Mouse (Mus musculus) kidney, adult 18-20 months (tissue): ENCODE data around the gene Tent5c.
A peak's percentile ranks its signal among the peaks of the same experiment; 100 is the strongest.

ENCODE experiments used
- DNase-seq: peaks from one replicate; pipeline ENCODE4 v3.0.0; 2021

Tent5c gene

DNA sequence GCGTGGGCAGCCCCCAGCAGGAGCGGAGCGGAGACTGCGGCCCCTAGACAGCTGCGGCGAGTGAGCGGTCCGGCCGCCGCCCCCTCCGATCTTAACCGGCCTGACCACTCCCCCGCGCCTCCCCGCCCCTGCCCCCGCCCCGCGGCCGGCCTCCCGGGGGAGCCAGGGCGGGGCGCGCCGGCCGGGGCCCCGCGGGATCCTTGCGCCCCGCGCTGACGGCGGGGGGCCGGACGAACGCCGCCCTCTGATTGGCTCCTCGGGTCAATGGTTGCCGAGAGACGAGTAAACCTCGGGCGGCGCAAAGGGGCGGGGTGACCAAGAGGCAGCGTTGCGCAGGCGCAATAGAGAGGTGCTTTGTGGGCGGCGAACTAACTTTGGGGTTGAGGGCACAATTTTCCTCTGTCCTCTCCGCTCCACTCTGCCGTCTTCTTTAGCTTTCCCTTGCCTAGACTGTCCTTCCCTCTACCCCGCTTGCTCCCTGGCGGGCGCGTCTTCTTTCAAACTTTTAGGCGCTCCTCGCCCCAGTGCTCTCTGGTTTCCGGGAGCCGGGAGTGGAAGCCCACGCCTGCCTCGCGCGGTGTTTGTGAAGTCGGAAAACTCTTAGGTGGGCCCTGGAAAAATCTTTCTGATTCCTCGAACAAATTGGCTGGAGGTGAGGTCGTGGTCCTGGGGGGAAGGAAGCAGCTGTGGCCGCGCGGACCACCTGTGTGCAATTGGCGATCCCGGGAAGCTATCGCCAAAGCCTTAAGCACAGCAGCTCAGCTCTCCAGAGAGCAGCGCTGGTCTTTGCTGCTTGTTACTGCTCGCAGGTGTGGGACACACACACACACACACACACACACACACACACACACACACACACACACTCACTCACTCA, at the start of gene Tent5c:
TSS of gene Tent5c (minus strand) at position 192 of the 877 bp plus-strand sequence.
- peak; percentile 97 for DNase-seq

DNA sequence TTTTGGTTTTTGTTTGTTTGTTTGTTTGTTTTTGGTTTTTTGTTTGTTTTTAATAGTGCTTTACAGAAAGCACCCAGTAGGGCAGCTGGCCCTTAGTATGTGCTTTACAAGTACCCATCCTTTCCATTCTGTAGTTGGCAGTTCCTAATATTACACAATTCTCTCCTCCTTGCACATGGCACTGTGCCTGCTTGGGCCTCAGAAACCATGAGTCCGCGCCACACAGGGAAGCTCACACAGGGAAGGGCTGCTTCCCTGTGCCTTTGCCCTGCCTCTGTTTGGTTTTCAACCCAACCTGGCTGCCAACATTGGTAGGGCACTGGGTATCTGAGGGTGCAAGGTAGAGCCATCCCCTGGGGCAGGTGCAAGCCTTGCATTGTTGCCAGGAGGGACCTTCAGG, 47.6 kb upstream of the Tent5c start:
- no peak for DNase-seq

GRCm38 (mm10) chr3:100535902-100536301, 46.8 kb upstream of the Tent5c start:
- DNase-seq, result no peak

GRCm38 (mm10) chr3:100535298-100535697, 46.2 kb upstream of the Tent5c start:
- DNase-seq, result no peak

- DNase-seq, result no peak
These were observed 45.3 kb upstream of the Tent5c start for GRCm38 (mm10) chr3:100534394-100534793.

- no peak for DNase-seq
These were observed 44.3 kb upstream of the Tent5c start for GRCm38 (mm10) chr3:100533429-100533828.

DNA sequence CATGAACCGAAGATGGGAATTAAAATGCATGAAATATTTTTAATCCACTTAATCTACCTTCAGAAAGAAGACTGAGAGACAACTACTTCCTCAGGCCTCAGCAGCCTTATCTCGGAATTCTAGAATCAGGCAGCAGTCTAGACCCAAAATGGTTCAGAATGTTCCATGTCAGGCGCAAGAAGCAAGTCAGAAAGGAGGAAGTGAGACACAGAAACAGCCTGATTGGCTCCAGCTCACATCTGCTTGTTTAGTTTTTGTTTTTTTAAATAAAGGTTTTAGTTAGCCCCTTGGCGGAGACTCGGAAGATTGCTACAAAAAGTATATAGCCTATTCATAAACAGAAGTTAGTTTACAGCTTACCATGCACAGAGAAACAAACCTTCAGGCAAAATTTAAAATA, 41.8 kb upstream of the Tent5c start:
- no peak for DNase-seq

DNA sequence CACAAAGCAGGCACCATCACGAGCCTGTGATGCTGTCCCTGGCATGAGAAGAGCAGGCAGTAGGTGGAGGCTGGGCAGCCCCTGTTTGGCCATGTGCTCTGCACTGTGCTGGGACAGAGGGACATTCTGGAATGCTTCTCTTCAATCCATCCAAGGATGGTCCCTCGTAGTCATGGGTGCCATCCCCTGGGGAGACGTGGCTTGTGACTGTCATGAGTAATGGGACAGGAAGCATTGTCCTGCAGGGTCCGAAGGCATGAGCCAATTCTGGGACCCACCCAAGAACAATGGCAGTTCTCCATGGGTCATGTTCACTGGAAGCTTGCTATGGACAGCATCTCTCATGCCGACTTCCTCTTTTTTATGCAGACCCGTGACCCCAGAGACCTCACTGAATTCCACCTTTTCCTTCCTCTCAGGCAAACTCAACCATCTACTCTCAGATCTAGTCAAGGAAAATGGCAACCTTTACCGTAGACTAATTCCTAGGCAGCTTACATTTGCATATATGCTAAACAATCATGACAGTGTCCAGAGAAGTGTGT, 41.2 kb upstream of the Tent5c start:
- no peak for DNase-seq

DNA sequence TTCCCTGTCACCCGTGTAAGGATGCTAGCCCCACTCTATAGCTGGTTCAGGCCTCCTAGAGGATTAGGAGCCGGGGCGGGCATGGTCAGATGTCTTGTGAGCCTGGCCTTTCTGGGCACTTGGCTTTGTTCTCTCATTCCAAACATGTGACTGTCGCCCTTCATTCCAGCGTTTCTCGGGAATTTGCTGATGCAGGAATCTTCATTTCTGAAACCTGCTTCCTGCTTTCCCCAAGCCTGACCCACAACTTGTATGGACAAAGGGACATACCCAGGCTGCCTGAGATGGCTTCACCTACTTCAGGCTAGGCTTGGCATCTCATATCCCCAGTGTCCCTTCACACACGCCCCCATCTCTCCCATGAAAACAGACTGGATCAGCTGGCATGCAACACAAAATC, 33.5 kb upstream of the Tent5c start:
- peak; percentile 21 for DNase-seq

DNA sequence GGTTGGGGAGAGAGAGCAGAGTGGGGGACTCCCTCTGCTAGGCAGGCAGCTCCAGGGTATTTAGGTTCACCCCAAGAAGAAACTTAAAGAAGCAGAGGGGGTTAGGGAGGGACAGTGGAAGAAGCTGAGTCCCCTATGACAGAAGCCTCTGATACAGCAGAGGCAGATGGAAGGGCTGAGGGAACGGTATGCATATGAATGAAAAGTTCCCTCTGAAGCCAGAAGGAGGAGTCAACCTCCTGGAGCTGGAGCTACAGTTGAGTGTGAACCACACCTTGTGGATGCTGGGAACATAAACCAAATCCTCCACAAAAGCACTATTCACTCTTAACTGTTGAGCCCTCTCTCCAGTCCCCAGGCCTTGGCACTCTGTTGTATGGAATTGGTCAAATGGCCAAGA, 32.5 kb upstream of the Tent5c start:
- no peak for DNase-seq

- no peak for DNase-seq
These were observed 26.6 kb upstream of the Tent5c start for GRCm38 (mm10) chr3:100515754-100516141.

DNA sequence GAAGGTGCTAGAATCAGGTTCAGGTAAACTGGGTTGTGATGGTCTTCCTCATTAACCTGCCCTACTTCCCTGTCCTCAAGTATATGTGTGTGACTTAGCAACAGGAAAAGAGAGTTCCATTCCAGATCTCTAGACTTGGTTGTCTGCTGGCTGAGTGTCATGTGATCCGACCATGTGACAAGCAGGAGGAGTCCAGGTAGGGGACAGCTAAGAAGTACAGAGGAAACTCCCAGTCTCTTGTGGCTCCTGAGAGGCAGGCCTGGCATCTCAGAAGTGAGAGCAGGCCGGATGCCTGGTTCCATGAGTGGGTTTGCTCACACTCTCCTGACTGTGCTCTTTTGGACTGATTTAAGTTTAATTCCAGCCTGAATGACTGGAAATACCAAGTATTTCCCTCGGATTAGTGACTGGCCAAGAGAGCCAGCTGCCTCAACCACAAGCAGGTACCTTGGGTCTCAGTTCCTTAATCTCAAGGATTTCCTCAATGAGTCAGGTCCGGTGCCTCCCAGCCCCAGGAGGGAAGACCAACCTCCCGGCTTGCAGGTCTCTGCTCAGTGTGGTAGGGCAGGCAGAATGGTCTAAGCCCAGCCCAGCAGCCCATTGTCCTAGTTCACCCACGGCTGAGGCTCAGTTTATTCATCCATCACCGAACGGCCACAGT, 26.1 kb upstream of the Tent5c start:
- no peak for DNase-seq

- DNase-seq, result no peak
These were observed 18.1 kb upstream of the Tent5c start for GRCm38 (mm10) chr3:100507174-100507573.

DNA sequence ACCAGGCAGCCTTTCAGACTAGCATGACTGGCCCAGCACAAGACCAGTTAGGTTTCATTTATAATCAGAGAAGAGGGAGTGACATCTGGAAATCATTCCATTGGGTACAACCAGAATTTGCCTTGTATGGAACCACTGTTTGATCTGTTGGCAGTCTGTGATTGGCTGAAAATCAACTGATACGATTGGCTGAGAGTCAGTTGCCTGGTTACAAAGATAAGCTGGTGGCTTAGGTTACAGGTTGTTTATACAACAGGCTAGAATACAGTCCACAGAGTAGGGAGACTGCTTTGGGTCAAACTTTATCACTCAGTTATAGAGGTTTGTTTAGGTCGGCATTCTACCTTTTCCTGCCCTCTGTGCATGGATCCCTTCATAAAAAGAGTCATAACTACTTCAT, 17.6 kb upstream of the Tent5c start:
- no peak for DNase-seq

DNA sequence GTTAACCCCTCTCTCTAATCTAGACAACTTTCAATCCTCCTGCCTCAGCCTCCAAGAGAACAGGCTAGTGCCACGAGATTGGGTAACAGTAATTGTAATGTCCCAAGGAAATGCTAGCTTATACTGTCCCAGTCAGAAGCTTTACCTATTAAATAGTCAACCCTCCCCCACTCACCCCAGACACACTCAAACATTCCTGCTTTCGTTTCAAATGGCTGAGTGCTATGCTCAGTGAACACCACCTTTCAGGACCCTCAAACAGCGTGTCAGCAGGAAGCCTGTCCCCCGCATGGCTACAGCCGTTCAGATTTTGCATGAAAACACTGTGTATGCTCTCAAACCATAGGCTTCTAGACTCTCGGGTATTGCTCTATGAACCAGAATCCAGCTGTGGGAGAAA, 14.8 kb upstream of the Tent5c start:
- no peak for DNase-seq

GRCm38 (mm10) chr3:100502516-100502915, 13.4 kb upstream of the Tent5c start:
- no peak for DNase-seq

GRCm38 (mm10) chr3:100501899-100502298, 12.8 kb upstream of the Tent5c start:
- no peak for DNase-seq

DNA sequence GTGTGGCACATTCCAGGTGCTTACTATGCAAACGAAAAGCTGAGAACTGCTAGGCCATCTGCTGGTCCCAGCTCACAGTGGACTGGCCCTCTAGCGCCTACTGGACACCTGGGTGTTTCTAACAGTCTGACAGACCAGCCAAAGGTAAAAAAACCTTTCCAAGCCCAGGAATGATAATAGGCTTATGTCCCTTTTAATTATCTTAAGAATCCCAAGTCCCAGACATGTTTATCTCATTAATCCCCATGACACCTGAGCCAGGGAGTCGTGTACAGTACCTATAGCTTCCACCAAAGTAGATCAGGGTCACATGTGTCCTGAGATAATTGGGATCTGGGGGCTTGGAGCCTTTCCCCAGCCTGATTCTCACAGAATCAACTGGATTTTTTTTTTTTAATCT, 7.0 kb upstream of the Tent5c start:
- no peak for DNase-seq

- DNase-seq, result no peak
These were observed 6.3 kb upstream of the Tent5c start for GRCm38 (mm10) chr3:100495456-100495855.

DNA sequence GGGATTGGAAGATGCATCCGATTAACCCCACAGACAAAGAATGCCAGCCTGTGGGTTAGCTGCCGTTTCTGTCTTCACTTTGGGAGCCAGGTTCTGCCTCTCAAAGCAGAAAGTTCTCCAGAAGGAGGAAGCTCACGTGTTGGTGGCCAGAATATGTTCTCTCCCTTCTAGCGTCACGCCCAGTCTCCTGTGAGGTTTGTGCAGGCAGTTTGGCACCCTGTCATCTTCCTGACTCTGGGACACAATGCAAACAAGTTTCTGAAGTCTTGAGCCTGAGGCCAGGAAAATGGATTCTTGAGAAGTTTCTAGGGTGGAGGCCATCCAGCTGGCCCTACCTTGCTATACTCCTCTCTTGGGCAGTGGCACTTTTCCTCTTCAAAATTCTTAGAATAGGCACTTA, 5.8 kb upstream of the Tent5c start:
- DNase-seq, result no peak

DNA sequence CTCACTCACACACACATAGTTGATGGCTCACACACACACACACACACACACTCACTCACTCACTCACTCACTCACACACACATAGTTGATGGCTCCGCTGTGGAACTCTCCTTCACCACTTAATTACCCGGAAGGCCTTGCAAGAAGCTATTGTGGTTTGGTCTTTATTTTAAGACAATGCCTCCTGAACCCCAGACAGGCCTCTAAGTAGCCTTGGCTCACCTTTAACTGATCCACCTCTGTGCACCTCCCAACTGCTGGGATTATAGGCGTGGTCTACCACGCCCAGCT, 831 bp upstream of the Tent5c start:
- DNase-seq, result no peak

DNA sequence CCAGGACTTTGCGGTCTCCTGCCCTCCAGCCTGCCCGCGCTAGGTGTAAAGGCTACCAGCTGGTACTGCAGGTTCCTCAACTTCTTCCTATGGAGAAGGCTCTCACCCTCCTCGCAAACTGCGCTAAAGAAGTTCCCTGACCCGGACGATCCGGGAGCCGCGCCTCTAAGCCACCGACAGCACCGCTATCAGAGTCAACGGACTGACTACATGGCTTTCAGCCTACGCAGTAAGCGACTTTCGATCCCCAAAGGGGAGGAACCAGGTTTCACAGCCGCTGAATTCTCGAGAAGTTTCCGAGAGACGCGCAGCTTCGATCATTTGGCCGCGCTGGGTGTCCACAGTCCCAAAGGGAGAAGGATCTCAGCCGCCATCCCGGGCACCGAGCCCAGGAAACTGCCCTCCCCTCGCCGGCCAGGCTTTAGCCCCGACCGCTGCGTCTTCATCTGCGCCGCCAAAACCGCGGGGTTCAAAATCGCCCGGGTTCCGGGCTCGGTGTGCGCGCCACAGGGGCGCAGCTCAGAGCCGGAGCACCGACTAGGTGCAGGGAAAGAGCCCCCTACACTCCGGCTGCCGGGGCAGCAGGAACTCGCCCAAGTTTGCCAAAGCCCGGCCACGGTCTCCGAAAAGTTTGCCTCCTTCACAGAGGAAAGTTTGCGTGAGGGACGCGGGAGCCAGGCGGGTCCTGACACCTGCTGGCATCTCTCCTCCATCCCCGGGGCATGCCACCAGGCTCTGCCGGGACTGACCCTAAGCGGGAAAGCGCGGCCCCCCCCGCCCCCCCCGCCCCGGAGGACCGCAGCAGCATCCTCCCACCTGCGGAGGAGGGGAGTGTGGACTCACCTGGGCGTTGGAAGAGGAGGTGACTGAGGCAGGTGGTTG, 632 bp downstream of the Tent5c start:
- peak; percentile 83 for DNase-seq

DNA sequence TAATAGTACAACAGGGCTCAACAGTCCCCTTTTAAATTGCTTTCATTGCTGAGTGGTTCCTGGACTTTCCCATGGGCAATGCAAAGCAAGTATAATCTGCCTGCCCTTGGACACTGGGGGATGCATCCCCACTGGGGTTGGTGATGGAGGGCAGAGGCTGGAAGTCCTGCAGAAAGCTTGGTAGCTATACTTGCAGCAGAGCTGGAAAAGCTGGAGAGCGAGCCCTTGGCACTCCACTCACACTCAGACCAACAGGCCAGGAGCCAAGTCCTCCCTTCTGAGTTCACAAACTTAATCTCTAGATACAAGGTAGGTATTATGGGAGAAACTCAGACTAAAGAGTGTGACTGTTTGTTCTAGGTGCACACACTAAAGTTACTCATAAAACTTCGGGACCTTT, 2.1 kb downstream of the Tent5c start:
- no peak for DNase-seq
